Mouse (Mus musculus) frontal cortex, adult (tissue): ENCODE data around the gene Gorab.

ENCODE experiments used
- ATAC-seq: cut with Nextera tagmentation; 2 replicates; pipeline ENCODE4 v1.9.2; 2017; ENCODE audit warnings: mild to moderate bottlenecking, moderate library complexity, mixed read lengths; ENCODE audit not compliant: low TSS enrichment

Gorab gene

GRCm38 (mm10) chr1:163356167-163356566 is 47.3 kb downstream of the Gorab start:
- ATAC-seq, result no peak

- no peak for ATAC-seq
Measured at GRCm38 (mm10) chr1:163355626-163356156, 47.8 kb downstream of the Gorab start.

GRCm38 (mm10) chr1:163350988-163351387 is 52.5 kb downstream of the Gorab start:
- no peak for ATAC-seq

- ATAC-seq, result no peak
Measured at GRCm38 (mm10) chr1:163345541-163345940, 57.9 kb downstream of the Gorab start.

- ATAC-seq, result no peak
Measured at GRCm38 (mm10) chr1:163344931-163345330, 58.5 kb downstream of the Gorab start.

GRCm38 (mm10) chr1:163339219-163339561 is 64.3 kb downstream of the Gorab start:
- no peak for ATAC-seq

GRCm38 (mm10) chr1:163338525-163339218 is 64.8 kb downstream of the Gorab start:
- ATAC-seq, result no peak

GRCm38 (mm10) chr1:163337821-163338220 is 65.6 kb downstream of the Gorab start:
- no peak for ATAC-seq
